Mouse (Mus musculus): ENCODE data around the gene Bmpr1a. TPM values are rescaled to one million over a fixed set of nuclear protein-coding genes. Genes with fewer than 3 reads are reported as not detected.

The Bmpr1a gene
- polyA plus RNA-seq, 1 experiment from 2014 or later, result 27.8 TPM

DNA sequence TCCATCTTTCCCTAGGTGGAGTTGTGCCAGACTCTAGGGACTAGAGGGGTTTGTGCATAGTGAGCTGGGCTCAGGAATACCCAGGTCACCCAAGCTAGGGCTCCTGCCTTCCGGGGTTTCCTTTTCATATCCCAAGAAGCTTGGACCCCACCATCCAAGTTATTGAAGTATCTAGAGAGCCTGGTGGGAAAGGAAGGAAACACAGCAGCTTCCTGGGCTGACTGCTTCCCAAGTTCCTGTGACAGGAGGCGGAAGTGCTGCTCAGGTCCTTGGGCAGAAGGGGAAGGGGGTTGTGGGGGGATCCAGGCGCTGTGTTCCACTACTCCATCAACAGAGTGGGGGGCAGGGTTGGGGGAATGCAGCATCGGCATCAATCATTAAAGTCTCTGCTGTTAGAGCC, 126.0 kb downstream of the Bmpr1a start:
- peak overlapping the region; percentile 10 for H3K27ac ChIP-seq (ENCODE audit: low read length)

DNA sequence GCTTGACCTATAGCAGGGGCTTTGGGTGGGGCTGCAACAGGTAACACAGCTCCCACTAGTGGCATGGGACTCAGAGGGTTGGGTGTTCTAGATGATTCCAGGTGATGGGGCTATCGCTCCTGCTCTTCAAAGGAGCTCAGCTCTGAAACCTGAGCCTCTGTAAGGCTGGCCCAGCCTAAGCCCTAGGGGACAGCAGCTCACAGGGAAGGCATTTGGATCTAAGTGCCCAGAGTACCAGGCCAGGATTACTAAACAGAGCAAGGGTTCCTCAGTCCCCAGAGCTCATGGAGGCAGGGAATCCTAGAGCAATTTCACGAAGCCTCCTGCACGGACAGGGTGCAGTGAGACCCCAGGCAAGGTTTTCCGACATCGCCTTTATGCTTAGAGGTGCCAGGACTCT, 127.2 kb downstream of the Bmpr1a start:
- no peaks in the 10 kb centered on the region for H3K9me3 ChIP-seq (replicated peaks; ENCODE audit: control insufficient read depth, low read length)
- WGBS, result 73% methylated on average over 5 of the region's 5 CpGs
- peak overlapping the region; percentile 46 for H3K4me3 ChIP-seq (ENCODE audit: low read length)
- H3K27ac ChIP-seq (ENCODE audit: low read length), result peak overlapping the region; percentile 43
- ATAC-seq (replicated peaks; ENCODE audit: extremely low read depth, insufficient read depth, low FRiP score), result no peak
- peaks cover 11% of the 10 kb centered on the region for H3K4me1 ChIP-seq (ENCODE audit: control insufficient read depth, insufficient read depth, low read length)
- peak overlapping the region; percentile 44; the same call in 1 of the 2 replicates for H3K9ac ChIP-seq (ENCODE audit: low read length)
- H3K36me3 ChIP-seq (ENCODE audit: control insufficient read depth, insufficient read depth), result no peaks in the 10 kb centered on the region
- H3K4me2 ChIP-seq (ENCODE audit: low read depth, low read length), result peak overlapping the region; percentile 43
- no peaks in the 10 kb centered on the region for H3K27me3 ChIP-seq (ENCODE audit: control insufficient read depth, insufficient read depth, low read length)

More for the DNA sequence above, 126.0 kb downstream of the Bmpr1a start:
- Histone ChIP-seq H3K36me3 (ENCODE audit: control insufficient read depth, insufficient read depth) (no peaks in the 10 kb centered on the region), H3K9ac (ENCODE audit: low read length) (no peak overlapping the region), H3K4me1 (ENCODE audit: control insufficient read depth, insufficient read depth, low read length) (peaks cover 11% of the 10 kb centered on the region), H3K4me3 (ENCODE audit: low read length) (peak overlapping the region; percentile 46), H3K27me3 (ENCODE audit: control insufficient read depth, insufficient read depth, low read length) (no peaks in the 10 kb centered on the region), H3K4me2 (ENCODE audit: low read depth, low read length) (peak overlapping the region; percentile 43), H3K9me3 (replicated peaks; ENCODE audit: control insufficient read depth, low read length) (no peaks in the 10 kb centered on the region)
- WGBS, result 74% methylated on average over 4 of the region's 4 CpGs
- no peak for ATAC-seq (replicated peaks; ENCODE audit: extremely low read depth, insufficient read depth, low FRiP score)

DNA sequence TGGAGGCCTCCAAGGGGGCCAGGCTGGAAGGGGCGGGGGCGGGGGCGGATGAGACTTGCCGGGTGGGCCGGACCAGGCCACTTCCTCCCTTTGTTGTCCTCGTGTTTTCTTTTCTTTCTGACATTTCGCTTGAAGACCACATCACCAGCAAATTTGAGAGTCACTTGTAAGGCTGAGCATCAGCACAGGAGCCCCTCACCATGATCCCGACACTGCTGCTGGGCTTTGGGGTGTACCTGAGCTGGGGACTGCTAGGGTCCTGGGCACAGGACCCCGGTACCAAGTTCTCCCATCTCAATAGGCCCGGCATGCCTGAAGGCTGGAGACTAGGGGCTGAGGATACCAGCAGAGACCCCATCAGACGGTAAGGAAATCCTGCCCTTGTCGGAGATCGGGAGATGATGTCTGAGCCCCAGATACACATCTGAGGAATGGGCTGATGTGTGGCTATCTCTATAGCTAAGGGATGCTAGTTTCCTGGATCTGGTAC, 127.7 kb downstream of the Bmpr1a start, which contains the start of gene Mmrn2:
TSS of gene Mmrn2 (plus strand) at position 51 of the 490 bp plus-strand sequence.
- H3K4me2 ChIP-seq (ENCODE audit: low read depth, low read length), result peak within 1 kb of the TSS; percentile 43
- H3K4me1 ChIP-seq (ENCODE audit: control insufficient read depth, insufficient read depth, low read length), result peaks cover 11% of the 10 kb centered on the region
- H3K36me3 ChIP-seq (ENCODE audit: control insufficient read depth, insufficient read depth), result no peaks in the 10 kb centered on the region
- peak within 1 kb of the TSS; percentile 44; the same call in 1 of the 2 replicates for H3K9ac ChIP-seq (ENCODE audit: low read length)
- H3K9me3 ChIP-seq (replicated peaks; ENCODE audit: control insufficient read depth, low read length), result no peaks in the 10 kb centered on the region
- H3K27me3 ChIP-seq (ENCODE audit: control insufficient read depth, insufficient read depth, low read length), result no peaks in the 10 kb centered on the region
- WGBS, result 66% methylated on average over 13 of the region's 13 CpGs
- no peak for ATAC-seq (replicated peaks; ENCODE audit: extremely low read depth, insufficient read depth, low FRiP score)
- H3K4me3 ChIP-seq (ENCODE audit: low read length), result peak within 1 kb of the TSS; percentile 46
- H3K27ac ChIP-seq (ENCODE audit: low read length), result peak within 1 kb of the TSS; percentile 43

DNA sequence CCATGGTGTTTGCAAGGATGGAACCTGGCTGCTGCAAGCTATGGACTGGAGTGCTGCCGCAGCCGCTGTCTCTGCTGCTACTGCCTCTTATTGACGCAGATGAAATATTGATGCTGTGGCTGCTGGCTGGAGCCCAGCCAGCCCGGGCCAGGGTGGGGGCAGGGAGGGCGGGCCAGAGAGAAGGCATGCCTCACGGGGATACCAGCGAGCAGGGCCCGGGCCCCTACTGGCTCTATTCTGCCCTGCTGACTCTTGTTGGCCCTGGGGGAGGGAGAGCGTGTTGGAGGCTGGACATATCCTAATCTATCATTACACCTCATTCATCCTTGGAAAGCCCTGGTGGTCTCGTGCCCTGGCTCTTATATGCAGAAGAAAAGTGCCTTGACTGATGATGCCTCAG, 128.6 kb downstream of the Bmpr1a start, which contains the start of gene Sncg:
TSS of gene Sncg (minus strand) at position 213 of the 400 bp plus-strand sequence.
- WGBS, result 33% methylated on average over 10 of the region's 10 CpGs
- H3K9ac ChIP-seq (ENCODE audit: low read length), result peak within 1 kb of the TSS; percentile 39; the same call in 1 of the 2 replicates

DNA sequence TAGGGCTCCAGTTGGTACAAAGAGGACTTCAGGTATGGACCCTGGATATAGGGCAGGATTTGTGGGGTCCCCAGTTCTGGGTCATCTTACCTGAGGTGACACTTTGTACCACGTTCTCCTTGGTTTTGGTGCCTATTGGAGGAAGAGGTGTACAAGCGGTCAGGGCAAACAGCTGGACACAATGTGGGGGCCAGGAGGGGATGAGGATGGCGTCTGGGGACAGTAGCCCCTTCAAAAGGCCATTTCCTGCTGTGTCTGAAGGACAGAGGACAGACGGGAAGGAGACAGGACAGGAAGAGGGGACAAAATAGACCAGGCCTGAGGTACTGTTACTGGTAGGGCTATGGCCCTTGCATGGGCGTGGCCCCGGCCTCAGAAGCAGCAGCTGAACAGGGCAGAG, 129.6 kb downstream of the Bmpr1a start:
- 76% methylated on average over 6 of the region's 6 CpGs for WGBS
- no peaks in the 10 kb centered on the region for H3K9me3 ChIP-seq (replicated peaks; ENCODE audit: control insufficient read depth, low read length)

More for the DNA sequence above, 128.6 kb downstream of the Bmpr1a start, which contains the start of gene Sncg:
- Histone ChIP-seq H3K4me2 (ENCODE audit: low read depth, low read length) (peak within 1 kb of the TSS; percentile 43), H3K4me1 (ENCODE audit: control insufficient read depth, insufficient read depth, low read length) (peaks cover 11% of the 10 kb centered on the region), H3K36me3 (ENCODE audit: control insufficient read depth, insufficient read depth) (no peaks in the 10 kb centered on the region), H3K4me3 (ENCODE audit: low read length) (peak within 1 kb of the TSS; percentile 46), H3K27me3 (ENCODE audit: control insufficient read depth, insufficient read depth, low read length) (no peaks in the 10 kb centered on the region), H3K9me3 (replicated peaks; ENCODE audit: control insufficient read depth, low read length) (no peaks in the 10 kb centered on the region), H3K27ac (ENCODE audit: low read length) (peak within 1 kb of the TSS; percentile 43)
- no peak for ATAC-seq (replicated peaks; ENCODE audit: extremely low read depth, insufficient read depth, low FRiP score)

DNA sequence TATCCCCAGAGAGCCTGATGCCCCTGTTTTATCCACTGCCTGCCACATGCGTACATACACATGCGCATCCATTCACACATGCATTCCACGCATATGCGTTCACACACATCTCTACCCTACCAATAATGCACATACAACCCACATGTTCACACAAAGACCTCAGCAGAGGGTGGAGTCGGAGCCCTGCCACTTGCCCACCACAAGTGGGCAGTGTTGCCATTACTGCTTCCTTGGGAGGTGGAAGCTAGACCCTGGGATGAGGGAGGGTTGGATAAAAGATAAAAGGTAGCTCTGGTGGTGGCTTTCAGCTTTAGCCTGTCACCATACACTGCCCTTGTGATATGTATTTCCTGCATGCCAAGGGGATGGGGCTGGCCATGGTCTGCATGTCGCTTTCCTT, 130.5 kb downstream of the Bmpr1a start:
- no peak overlapping the region for H3K27ac ChIP-seq (ENCODE audit: low read length)
- H3K9me3 ChIP-seq (replicated peaks; ENCODE audit: control insufficient read depth, low read length), result no peaks in the 10 kb centered on the region
- no peak overlapping the region for H3K4me2 ChIP-seq (ENCODE audit: low read depth, low read length)
- H3K4me3 ChIP-seq (ENCODE audit: low read length), result no peak overlapping the region
- ATAC-seq (replicated peaks; ENCODE audit: extremely low read depth, insufficient read depth, low FRiP score), result no peak
- no peaks in the 10 kb centered on the region for H3K36me3 ChIP-seq (ENCODE audit: control insufficient read depth, insufficient read depth)
- H3K27me3 ChIP-seq (ENCODE audit: control insufficient read depth, insufficient read depth, low read length), result no peaks in the 10 kb centered on the region
- WGBS, result 79% methylated on average over 6 of the region's 6 CpGs
- no peak overlapping the region for H3K9ac ChIP-seq (ENCODE audit: low read length)
- peaks cover 3% of the 10 kb centered on the region for H3K4me1 ChIP-seq (ENCODE audit: control insufficient read depth, insufficient read depth, low read length)

More for the DNA sequence above, 129.6 kb downstream of the Bmpr1a start:
- ATAC-seq (replicated peaks; ENCODE audit: extremely low read depth, insufficient read depth, low FRiP score), result no peak
- Histone ChIP-seq H3K4me1 (ENCODE audit: control insufficient read depth, insufficient read depth, low read length) (peaks cover 5% of the 10 kb centered on the region), H3K4me2 (ENCODE audit: low read depth, low read length) (no peak overlapping the region), H3K4me3 (ENCODE audit: low read length) (no peak overlapping the region), H3K9ac (ENCODE audit: low read length) (no peak overlapping the region), H3K36me3 (ENCODE audit: control insufficient read depth, insufficient read depth) (no peaks in the 10 kb centered on the region), H3K27me3 (ENCODE audit: control insufficient read depth, insufficient read depth, low read length) (no peaks in the 10 kb centered on the region), H3K27ac (ENCODE audit: low read length) (no peak overlapping the region)

DNA sequence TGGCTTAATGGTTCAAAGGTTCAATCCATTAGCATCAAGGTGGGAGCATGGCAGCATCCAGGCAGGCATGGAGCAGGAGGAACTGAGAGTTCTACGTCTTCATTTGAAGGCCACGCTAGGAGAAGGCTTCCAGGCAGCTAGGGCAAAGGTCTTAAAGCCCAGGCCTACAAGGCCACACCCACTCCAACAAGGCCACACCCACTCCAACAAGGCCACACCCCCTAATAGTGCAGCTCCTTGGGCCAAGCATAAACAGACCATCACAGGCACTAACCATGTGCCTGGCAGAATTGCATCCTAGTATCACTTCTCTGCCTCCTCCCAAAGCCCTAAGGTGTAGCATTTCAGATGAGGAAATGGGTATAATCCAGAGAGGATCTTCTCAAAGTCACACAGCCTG, 131.4 kb downstream of the Bmpr1a start:
- H3K27me3 ChIP-seq (ENCODE audit: control insufficient read depth, insufficient read depth, low read length), result no peaks in the 10 kb centered on the region
- H3K9me3 ChIP-seq (replicated peaks; ENCODE audit: control insufficient read depth, low read length), result no peaks in the 10 kb centered on the region
- peaks cover 3% of the 10 kb centered on the region for H3K4me1 ChIP-seq (ENCODE audit: control insufficient read depth, insufficient read depth, low read length)
- no peak overlapping the region for H3K4me3 ChIP-seq (ENCODE audit: low read length)
- no peaks in the 10 kb centered on the region for H3K36me3 ChIP-seq (ENCODE audit: control insufficient read depth, insufficient read depth)
- no peak for ATAC-seq (replicated peaks; ENCODE audit: extremely low read depth, insufficient read depth, low FRiP score)
- no peak overlapping the region for H3K27ac ChIP-seq (ENCODE audit: low read length)
- no peak overlapping the region for H3K9ac ChIP-seq (ENCODE audit: low read length)
- 82% methylated on average over 2 of the region's 2 CpGs for WGBS
- H3K4me2 ChIP-seq (ENCODE audit: low read depth, low read length), result no peak overlapping the region

DNA sequence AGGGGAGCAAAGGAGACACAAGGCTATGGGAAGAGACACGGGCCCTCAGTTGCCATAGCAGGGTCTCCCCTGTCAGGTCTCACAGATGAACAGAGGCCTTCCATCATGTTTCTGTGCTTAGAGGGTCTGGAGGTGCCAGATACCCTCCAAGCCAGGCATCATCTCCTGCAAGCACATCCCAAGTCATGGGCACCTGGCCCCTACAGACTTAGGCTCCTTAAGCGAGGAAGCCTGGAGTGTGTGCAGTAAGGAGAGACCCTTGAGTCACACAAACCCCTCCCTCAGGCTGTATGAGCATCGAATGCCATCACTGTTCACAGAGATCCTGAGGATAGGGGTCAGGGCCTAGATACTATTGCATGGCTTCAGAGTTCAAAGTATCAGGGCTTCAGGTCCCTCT, 132.2 kb downstream of the Bmpr1a start:
- 87% methylated on average over 3 of the region's 3 CpGs for WGBS
- H3K4me1 ChIP-seq (ENCODE audit: control insufficient read depth, insufficient read depth, low read length), result peaks cover 3% of the 10 kb centered on the region

DNA sequence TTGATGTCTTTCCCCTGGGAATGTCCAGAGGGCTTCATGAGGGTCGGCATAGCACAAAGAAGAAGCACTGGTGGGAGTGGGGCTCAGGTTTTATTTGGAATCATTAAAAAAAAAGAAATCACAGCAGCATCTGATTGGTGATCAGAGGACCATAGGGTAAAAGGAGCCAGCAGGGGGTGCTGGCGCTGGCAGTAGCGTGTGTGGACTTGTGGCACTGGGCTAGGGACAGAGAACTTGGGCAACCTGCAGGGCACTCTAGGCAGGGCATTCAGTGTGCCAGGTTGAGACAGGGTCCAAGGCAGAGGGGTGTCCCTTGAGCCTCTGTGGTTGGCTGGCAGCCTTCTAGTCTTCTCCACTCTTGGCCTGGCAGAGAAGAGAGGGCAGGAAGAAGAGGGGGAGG, 132.9 kb downstream of the Bmpr1a start:
- Histone ChIP-seq H3K27ac (ENCODE audit: low read length) (no peak overlapping the region), H3K9ac (ENCODE audit: low read length) (no peak overlapping the region), H3K9me3 (replicated peaks; ENCODE audit: control insufficient read depth, low read length) (no peaks in the 10 kb centered on the region), H3K36me3 (ENCODE audit: control insufficient read depth, insufficient read depth) (no peaks in the 10 kb centered on the region), H3K4me2 (ENCODE audit: low read depth, low read length) (no peak overlapping the region), H3K4me3 (ENCODE audit: low read length) (no peak overlapping the region), H3K27me3 (ENCODE audit: control insufficient read depth, insufficient read depth, low read length) (no peaks in the 10 kb centered on the region), H3K4me1 (ENCODE audit: control insufficient read depth, insufficient read depth, low read length) (peaks cover 3% of the 10 kb centered on the region)
- WGBS, result 69% methylated on average over 3 of the region's 3 CpGs
- ATAC-seq (replicated peaks; ENCODE audit: extremely low read depth, insufficient read depth, low FRiP score), result no peak

More for the DNA sequence above, 132.2 kb downstream of the Bmpr1a start:
- ATAC-seq (replicated peaks; ENCODE audit: extremely low read depth, insufficient read depth, low FRiP score), result no peak
- no peaks in the 10 kb centered on the region for H3K27me3 ChIP-seq (ENCODE audit: control insufficient read depth, insufficient read depth, low read length)
- H3K9me3 ChIP-seq (replicated peaks; ENCODE audit: control insufficient read depth, low read length), result no peaks in the 10 kb centered on the region
- H3K4me2 ChIP-seq (ENCODE audit: low read depth, low read length), result no peak overlapping the region
- H3K27ac ChIP-seq (ENCODE audit: low read length), result no peak overlapping the region
- no peaks in the 10 kb centered on the region for H3K36me3 ChIP-seq (ENCODE audit: control insufficient read depth, insufficient read depth)
- H3K9ac ChIP-seq (ENCODE audit: low read length), result no peak overlapping the region
- no peak overlapping the region for H3K4me3 ChIP-seq (ENCODE audit: low read length)

Data from heart, embryonic 16.5 days (tissue).